Mouse (Mus musculus) heart, postnatal 14 days (tissue): Measurements from ENCODE around the gene Mocs3. TPM values are rescaled to one million over a fixed set of nuclear protein-coding genes. Genes with fewer than 3 reads are reported as not detected.

ENCODE experiments used
- DNase-seq, 2 experiments: peaks; one replicate each; pipeline ENCODE4 v3.0.0; 2021 to 2022
- intact Hi-C: fragments of 180-260 bp; cut with DNase I; formaldehyde crosslinking; loops from one replicate; pipeline ENCODE4 v1.15.1; 2025
- total RNA-seq, 2 experiments: library from RNA; stranded (reverse); gene quantifications; 2 replicates each; pipeline ENCODE4 v1.2.3; 2021

The Mocs3 gene
- total RNA-seq, 2 experiments from 2014 or later, result 5.9 to 6.7 TPM

- intact Hi-C loops, result no loop called here
- no peak for DNase-seq
Observed at GRCm38 (mm10) chr2:168231471-168231829, 1.0 kb downstream of the Mocs3 start.

DNA sequence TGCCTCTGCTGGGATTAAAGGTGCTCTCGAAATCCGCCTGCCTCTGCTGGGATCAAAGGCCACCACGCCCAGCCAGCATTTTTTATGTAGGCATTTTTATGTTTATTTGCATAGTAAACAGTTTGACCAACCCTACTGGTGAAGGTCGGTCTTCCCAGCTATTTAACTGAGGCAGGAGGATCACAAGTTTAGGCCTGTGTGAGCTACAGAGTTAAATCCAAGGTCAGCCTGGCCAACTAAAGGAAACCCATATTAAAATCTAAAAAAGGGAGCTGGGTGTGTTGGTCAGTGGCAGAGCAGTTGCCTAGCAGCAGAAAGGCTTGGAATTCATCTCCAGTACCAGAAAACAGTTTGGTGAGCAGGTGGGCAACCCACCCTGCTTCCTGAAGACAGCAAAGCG lies 2.9 kb downstream of the Mocs3 start:
- intact Hi-C loops, result no loop called here
- DNase-seq, result no peak

DNA sequence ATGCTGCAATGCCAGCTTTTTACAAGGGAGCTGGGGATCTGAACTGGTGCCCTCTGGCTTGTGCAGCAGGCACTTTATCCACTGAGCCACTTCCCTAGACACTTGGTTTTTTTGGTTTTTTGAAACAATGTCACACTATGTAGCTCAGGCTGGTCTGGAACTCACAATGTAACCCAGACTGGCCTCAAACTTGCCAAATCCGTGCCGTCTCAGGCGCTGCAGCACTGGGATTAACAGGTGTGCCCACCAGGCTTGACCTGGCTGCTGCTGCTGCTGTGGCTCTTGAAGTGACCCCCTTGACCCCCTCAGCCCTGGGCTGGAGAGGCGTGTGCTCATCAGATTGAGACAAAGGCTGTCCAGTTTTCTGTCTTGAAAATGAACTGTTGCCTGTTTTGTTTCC lies 7.9 kb downstream of the Mocs3 start:
- DNase-seq, result no peak
- intact Hi-C loops, result no loop called here

GRCm38 (mm10) chr2:168242841-168243240 lies 12.4 kb downstream of the Mocs3 start:
- DNase-seq, result no peak
- intact Hi-C loops, result no loop called here

DNA sequence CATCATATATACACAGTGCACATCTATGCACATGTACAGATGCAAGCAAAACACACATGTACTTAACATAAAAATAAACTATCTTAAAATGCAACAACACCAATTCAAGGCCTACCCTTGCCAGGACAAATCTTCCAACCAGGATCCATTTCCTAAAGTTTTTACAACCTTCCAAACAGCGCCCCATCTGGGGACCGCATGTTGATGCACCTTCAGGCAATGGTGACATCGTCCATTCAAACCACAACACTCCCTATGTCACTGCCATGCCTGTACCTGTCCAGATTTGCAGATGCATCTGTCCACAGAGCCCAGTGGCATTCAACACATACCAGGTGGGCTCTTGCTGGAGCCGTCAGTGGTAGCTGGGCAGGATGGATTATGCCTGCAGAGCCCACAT lies 12.9 kb downstream of the Mocs3 start:
- DNase-seq, result no peak
- intact Hi-C loops, result no loop called here

DNA sequence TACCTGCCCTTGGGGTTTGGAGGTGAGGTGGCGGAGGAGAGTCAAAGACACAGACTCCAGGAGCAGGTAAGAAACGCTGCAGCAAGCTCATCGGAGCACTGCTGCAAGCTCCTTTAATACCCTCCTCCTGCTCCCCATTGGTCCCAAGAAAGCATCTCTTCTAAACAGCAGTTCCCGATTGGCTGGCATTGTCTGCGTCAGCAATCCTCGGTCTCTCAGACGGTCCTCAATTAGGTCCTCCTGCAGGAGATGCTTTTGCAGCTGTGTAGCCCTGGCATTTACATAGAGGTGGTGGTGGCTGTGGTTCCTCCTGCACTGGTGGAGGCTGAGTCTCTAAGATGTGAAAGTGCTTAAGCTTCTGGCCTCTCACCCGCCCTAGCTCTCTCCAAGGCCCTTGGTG lies 15.1 kb downstream of the Mocs3 start:
- no peak for DNase-seq
- intact Hi-C loops, result no loop called here

DNA sequence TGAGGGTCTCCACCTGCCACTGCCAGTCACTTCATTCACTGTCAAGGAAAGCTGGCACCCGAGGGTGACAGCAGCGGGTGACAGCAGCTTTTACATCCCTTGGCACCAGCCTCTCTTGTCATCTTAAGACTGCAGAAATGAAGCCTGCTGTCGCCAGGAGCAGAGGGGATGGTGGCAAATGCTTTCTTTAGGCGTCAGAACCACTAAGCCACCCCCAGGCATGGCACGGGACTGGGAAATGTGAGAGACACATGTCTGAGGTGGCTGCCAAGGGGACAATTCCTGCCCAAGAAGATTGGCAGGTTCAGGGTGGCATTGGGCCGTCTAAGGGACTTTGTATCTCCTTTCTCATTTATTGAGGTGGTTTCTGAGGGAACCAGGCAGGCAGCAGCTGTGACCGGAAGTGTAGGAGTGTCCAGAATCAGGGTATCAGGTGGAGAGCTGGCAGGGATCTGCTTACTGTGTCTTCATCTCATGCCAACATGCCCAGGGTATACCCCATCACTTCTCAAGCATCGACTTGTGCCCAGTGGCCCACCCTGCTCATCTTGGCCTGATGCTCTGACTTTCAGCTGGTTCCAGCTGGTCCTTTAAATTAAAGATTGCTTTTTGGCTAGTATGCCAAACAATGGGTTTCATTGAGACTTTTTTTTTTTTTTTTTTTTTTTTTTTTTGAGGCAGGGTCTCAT lies 17.9 kb downstream of the Mocs3 start:
- intact Hi-C loops, result no loop called here
- DNase-seq, result no peak

GRCm38 (mm10) chr2:168248856-168249245 lies 18.4 kb downstream of the Mocs3 start:
- intact Hi-C loops, result no loop called here
- DNase-seq, result peak in 1 of 2 experiments; percentile 24

DNA sequence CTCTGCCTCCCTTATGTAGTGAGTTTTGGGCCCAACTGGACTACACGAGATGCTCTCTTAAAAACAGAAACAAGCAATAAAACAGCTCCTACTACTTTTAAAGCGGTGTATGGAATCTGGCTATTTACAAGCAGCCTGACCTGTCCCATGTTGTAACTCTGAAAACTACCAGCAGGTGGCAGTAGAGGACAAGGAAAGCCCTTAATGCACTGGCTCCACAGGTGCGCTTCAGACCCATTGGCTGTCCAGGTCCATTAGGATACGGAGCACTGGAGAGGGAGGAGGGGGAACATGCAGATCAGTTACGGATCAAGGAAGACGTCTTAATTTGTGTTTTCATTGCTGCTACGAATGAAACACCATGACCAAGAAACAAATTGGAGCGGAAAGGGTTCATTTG lies 19.8 kb downstream of the Mocs3 start:
- DNase-seq, result peak; percentile 78 to 92
- intact Hi-C loops, result loop anchor here (1.0 to 5.0 kb wide), 2 partner anchors 195 to 382 kb away; no protein-coding TSS in a partner anchor

- intact Hi-C loops, result loop anchor here (5.0 kb wide), 1 partner anchor 380 kb away; no protein-coding TSS in a partner anchor
- peak in 1 of 2 experiments; percentile 19 for DNase-seq
Observed at GRCm38 (mm10) chr2:168252639-168253292, 22.3 kb downstream of the Mocs3 start.

DNA sequence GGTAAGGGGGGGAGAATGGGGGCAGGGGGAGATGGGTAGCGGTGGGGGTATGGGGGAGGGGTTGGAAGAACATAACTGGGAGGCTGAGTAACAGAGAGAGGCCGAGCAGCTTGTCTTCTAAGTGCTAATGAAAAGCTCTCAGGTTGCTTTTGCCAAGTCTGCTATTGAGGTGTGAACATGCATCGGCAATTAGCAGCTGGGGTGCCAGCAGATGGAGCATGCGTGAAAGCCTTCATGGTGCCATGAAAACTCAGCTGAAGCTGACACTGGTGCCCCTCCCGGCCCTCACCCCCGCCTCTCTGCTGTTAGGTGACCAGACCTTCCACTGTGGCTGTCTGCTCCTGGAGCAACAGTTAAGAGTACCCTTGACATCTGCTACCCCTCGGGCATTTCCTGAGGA lies 23.4 kb downstream of the Mocs3 start:
- intact Hi-C loops, result loop anchor here (5.0 kb wide), 1 partner anchor 378 kb away; no protein-coding TSS in a partner anchor
- no peak for DNase-seq

DNA sequence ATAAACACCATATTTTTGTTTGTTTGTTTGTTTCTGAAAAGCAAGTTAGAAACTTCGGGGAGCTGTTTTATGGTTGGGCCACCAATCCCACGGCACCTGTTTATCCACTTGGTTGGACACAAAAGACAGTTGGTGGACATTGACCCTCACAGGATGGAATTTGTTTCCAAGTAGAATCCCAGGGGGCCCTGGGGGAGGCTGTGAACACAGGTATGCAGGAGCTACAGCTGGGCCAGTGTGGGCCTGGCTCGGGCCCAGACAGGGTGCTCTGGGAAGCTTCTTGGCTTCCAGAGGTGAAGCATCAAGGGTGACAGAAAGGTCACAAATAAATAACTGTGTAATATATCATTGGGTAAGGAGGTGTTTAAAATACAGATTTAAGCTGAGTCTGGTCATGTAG lies 26.1 kb downstream of the Mocs3 start:
- intact Hi-C loops, result no loop called here

DNA sequence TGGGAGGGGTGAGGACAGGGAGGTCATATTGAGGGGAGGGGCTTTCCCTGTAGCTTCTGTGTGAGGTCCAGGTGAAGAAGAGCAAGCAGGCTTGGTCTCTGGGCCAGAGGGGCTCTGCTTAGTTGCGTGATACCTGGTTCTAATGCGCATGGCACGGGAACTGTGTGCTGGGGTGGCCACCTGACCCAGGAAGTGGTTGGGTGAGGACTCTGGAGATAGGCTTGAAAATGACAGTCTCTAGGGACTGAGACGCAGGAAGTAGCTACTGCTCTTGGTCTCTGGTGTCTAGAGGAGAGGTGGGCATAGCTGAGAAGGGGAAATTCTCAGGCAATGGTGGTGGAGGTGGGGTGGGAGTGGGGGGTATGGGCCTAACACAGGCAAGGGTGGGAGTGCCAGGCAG lies 26.8 kb downstream of the Mocs3 start:
- intact Hi-C loops, result no loop called here
- DNase-seq, result no peak

More for the DNA sequence above, 26.1 kb downstream of the Mocs3 start:
- DNase-seq, result no peak

- intact Hi-C loops, result no loop called here
- no peak for DNase-seq
Observed at GRCm38 (mm10) chr2:168259046-168259445, 28.6 kb downstream of the Mocs3 start.

DNA sequence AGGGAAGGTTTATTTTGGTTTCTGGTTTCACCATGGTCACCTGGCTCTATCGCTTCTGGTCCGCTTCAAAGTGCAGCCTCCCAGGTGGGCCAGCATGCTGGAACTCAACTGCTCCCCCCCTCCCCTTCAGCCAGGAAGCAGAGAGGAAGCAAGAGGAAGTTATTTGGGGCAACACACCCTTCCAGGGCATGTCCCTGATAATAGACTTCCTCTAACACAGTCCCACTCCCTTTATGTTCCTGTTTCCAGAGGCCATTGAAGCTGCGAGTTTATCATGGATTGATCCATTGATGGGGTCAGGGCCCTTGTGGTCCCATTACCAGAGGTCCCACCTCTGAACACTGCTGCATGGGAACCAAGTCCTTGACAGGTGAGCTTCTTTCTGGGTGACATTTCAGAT lies 29.7 kb downstream of the Mocs3 start:
- intact Hi-C loops, result no loop called here
- DNase-seq, result no peak

GRCm38 (mm10) chr2:168260900-168261299 lies 30.5 kb downstream of the Mocs3 start:
- DNase-seq, result no peak
- intact Hi-C loops, result no loop called here

GRCm38 (mm10) chr2:168268033-168268432 lies 37.6 kb downstream of the Mocs3 start:
- intact Hi-C loops, result loop anchor here (5.0 kb wide), 1 partner anchor 154 kb away; no protein-coding TSS in a partner anchor
- peak; percentile 19 to 32 for DNase-seq

GRCm38 (mm10) chr2:168273387-168273786 lies 43.0 kb downstream of the Mocs3 start:
- intact Hi-C loops, result no loop called here
- no peak for DNase-seq

DNA sequence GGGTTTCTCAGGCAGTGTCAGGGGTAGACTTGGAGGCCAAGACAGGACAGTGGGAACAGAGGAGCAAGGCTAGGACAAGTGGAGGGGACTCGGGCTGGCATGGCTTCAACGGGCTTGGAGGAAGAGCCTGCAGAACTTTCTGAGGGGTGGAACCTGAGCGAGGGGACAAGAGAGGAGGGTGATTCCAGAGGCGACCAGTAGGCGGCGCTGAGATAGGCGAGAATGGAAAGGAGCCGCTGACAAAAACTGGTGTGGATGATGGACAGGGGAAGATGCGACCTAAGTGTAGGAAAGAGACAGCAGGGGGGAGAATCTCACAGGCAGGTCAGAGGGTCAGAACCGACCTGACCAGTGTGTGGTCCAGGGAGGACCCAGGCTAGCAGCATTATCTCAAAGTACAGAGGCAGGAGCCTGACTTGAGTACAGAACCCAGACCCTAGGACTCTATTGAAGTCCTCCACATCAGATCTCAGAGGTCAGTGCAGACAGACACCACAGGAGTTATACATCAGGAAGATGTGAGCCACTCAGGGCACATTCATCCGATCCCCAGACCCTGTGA lies 44.0 kb downstream of the Mocs3 start:
- intact Hi-C loops, result loop anchor here (1.0 kb wide), 1 partner anchor 171 kb away; no protein-coding TSS in a partner anchor
- DNase-seq, result peak; percentile 68 to 83

GRCm38 (mm10) chr2:168280729-168281581 lies 50.5 kb downstream of the Mocs3 start:
- intact Hi-C loops, result no loop called here
- DNase-seq, result peak; percentile 48 to 54

GRCm38 (mm10) chr2:168281582-168281981 lies 51.2 kb downstream of the Mocs3 start, which contains the start of gene Kcng1:
TSS of gene Kcng1 (minus strand) at chr2:168281736.
- no peak for DNase-seq
- intact Hi-C loops, result no loop called here
